Mouse (Mus musculus): ENCODE measurements around the gene Spns3.

DNA sequence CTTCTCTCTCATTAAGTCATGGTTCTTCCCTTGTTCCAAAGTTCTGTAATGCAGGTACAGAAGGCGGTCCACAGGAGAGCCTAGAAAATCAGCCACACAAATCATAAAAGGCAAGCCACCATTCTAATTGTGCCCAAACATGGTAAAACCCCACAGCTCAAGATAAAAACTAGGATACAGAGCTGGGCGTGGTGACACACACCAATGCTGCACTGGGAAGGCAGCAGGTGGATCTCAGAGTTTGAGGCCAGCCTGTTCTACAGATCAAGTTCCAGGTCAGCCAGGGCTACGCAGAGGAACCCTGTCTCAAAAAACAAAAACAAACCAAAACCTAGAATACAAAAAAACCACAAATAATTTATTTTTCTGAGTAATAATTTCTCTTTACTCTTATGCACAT, 36.3 kb upstream of the Spns3 start:
- TF ChIP-seq CTCF (IDR thresholded peaks at IDR 0.05; ENCODE audit: low read depth) = no peak
- no peak for TF ChIP-seq EP300 (optimal IDR thresholded peaks at IDR 0.05)
